In the genomic region with DNA sequence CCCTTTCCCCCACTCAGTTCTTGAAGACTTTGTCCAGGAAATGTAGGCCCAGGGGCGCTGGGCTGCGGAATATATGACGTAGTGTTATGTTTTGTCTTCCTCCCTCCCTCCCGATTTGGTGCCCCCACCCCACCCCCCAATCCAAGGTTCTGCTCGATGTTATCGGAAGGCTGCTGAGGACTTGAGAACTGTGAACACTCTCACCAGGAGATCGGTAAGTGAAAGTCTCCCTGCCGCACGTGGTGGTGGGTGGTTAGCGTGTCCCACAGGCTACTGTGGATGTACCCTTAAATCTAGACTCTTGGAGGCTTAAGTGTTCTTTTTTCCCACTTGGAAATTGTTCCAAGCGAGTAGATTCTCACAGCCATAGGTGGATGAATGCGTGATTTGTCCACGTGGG, we compare ENCODE assay signal across 23 mouse cellular contexts. TPM values are rescaled to one million over a fixed set of nuclear protein-coding genes. Genes with fewer than 3 reads are reported as not detected.
DNase-seq lines count a peak whose midpoint lies in the region; ATAC-seq and TF ChIP-seq lines count a peak whose summit lies in the region.
"Had no signal": no experiment of that assay in that cellular context is flagged by ENCODE, and none has a peak within 500 bp of the region (broad histone marks: within the 10 kb centered on the region; RNA-seq: fewer than 3 reads in every experiment).

No protein-coding gene starts in this region.

- H3K4me2 ChIP-seq in hindbrain, embryonic 12.5 days (replicated peaks), result 0 out of 2 replicates have a peak overlapping the region, but pooled peaks have one; percentile 3
- H3K4me2 ChIP-seq in hindbrain, postnatal 0 days (ENCODE audit: low read depth, low read length), result no peak overlapping the region
- peak overlapping the region; percentile 78 for H3K4me2 ChIP-seq in forebrain, embryonic 16.5 days (ENCODE audit: low read length)
- H3K4me2 ChIP-seq: liver, embryonic 15.5 days had no signal

- H3K4me1 ChIP-seq in hindbrain, embryonic 12.5 days, result peaks cover 6% of the 10 kb centered on the region; the same call in 1 of the 2 replicates
- no peaks in the 10 kb centered on the region for H3K4me1 ChIP-seq in hindbrain, postnatal 0 days (ENCODE audit: insufficient read depth, low read length)
- no peaks in the 10 kb centered on the region for H3K4me1 ChIP-seq in forebrain, embryonic 16.5 days (replicated peaks; ENCODE audit: control insufficient read depth, insufficient read depth, low read length)
- H3K4me1 ChIP-seq in lung, adult 2 months (ENCODE audit: control insufficient read depth, insufficient read depth, low read length), result no peaks in the 10 kb centered on the region
- H3K4me1 ChIP-seq: liver, embryonic 15.5 days had no signal

- TF ChIP-seq POLR2A in lung, adult 2 months (IDR thresholded peaks at IDR 0.05; ENCODE audit: borderline replicate concordance, extremely low read depth, low read depth, low read length), result no peak

- no peaks in the 10 kb centered on the region for H3K36me3 ChIP-seq in hindbrain, embryonic 12.5 days
- H3K36me3 ChIP-seq in hindbrain, postnatal 0 days (ENCODE audit: insufficient read depth, low read length), result no peaks in the 10 kb centered on the region
- 0 out of 2 replicates have a peak, but pooled peaks cover 2% of the 10 kb centered on the region for H3K36me3 ChIP-seq in forebrain, embryonic 16.5 days (ENCODE audit: control insufficient read depth, insufficient read depth)
- H3K36me3 ChIP-seq: hindbrain, embryonic 15.5 days; limb, embryonic 12.5 days; liver, embryonic 15.5 days; neural tube, embryonic 13.5 days had no signal

- no peak overlapping the region for H3K4me3 ChIP-seq in hindbrain, embryonic 12.5 days
- no peak overlapping the region; the same call in 1 of the 2 replicates for H3K4me3 ChIP-seq in hindbrain, postnatal 0 days (ENCODE audit: low read length)
- H3K4me3 ChIP-seq in forebrain, embryonic 16.5 days (replicated peaks; ENCODE audit: low read length), result peak overlapping the region; percentile 46
- H3K4me3 ChIP-seq in lung, adult 2 months (replicated peaks; ENCODE audit: extremely low read depth, low read depth, low read length), result no peak overlapping the region
- H3K4me3 ChIP-seq: liver, embryonic 15.5 days had no signal

- no peaks in the 10 kb centered on the region for H3K9me3 ChIP-seq in hindbrain, embryonic 12.5 days (replicated peaks)
- H3K9me3 ChIP-seq in hindbrain, postnatal 0 days (ENCODE audit: low read length), result no peaks in the 10 kb centered on the region
- no peaks in the 10 kb centered on the region for H3K9me3 ChIP-seq in forebrain, embryonic 16.5 days (ENCODE audit: control insufficient read depth, low read length)
- H3K9me3 ChIP-seq: hindbrain, embryonic 15.5 days; limb, embryonic 12.5 days; liver, embryonic 15.5 days; neural tube, embryonic 13.5 days had no signal

- H3K9ac ChIP-seq in hindbrain, embryonic 12.5 days, result no peak overlapping the region
- no peak overlapping the region for H3K9ac ChIP-seq in hindbrain, postnatal 0 days (replicated peaks; ENCODE audit: low read length)
- peak overlapping the region; percentile 95 for H3K9ac ChIP-seq in forebrain, embryonic 16.5 days (replicated peaks; ENCODE audit: low read depth, low read length)
- H3K9ac ChIP-seq: hindbrain, embryonic 15.5 days; limb, embryonic 12.5 days; liver, embryonic 15.5 days; neural tube, embryonic 13.5 days had no signal

- peaks cover 63% of the 10 kb centered on the region for H3K27me3 ChIP-seq in hindbrain, embryonic 12.5 days
- peaks cover 82% of the 10 kb centered on the region for H3K27me3 ChIP-seq in hindbrain, postnatal 0 days (ENCODE audit: insufficient read depth, low read length)
- H3K27me3 ChIP-seq in forebrain, embryonic 16.5 days (replicated peaks; ENCODE audit: control insufficient read depth, insufficient read depth, low read length), result no peaks in the 10 kb centered on the region

- under 1% methylated on average over 13 of the region's 13 CpGs for WGBS in hindbrain, embryonic 12.5 days
- WGBS in hindbrain, postnatal 0 days, result 4% methylated on average over 13 of the region's 13 CpGs
- WGBS in forebrain, embryonic 16.5 days, result 1% methylated on average over 13 of the region's 13 CpGs
- 11% methylated on average over 13 of the region's 13 CpGs for WGBS in lung, adult 2 months

- no peak for DNase-seq in hindbrain, postnatal 0 days (ENCODE audit: low spot score)
- DNase-seq in right cerebral cortex, postnatal 10 days (ENCODE audit: low spot score in 2 of 2), result peak; percentile 44 to 54
- no peak for DNase-seq in right cerebral cortex, postnatal 14 days
- peak; percentile 25 for DNase-seq in retina, postnatal 1 day
- no peak for DNase-seq in lung, adult 2 months
- no peak for DNase-seq in gastrocnemius, postnatal 14 days
- DNase-seq: adrenal gland, adult 2 months; cerebellum, adult 18-20 months; kidney, adult 8-10 months; kidney, postnatal 36 days; thymus, postnatal 14 days had no signal

- TF ChIP-seq CTCF in hindbrain, postnatal 0 days (IDR thresholded peaks at IDR 0.05; ENCODE audit: low read depth), result no peak
- no peak for TF ChIP-seq CTCF in lung, adult 2 months (IDR thresholded peaks at IDR 0.05; ENCODE audit: insufficient read depth, low read length)

- no peak overlapping the region for H3K27ac ChIP-seq in hindbrain, embryonic 12.5 days
- no peak overlapping the region for H3K27ac ChIP-seq in hindbrain, postnatal 0 days
- H3K27ac ChIP-seq in forebrain, embryonic 16.5 days (ENCODE audit: low read length), result peak overlapping the region; percentile 93
- H3K27ac ChIP-seq: hindbrain, embryonic 15.5 days; limb, embryonic 12.5 days; liver, embryonic 15.5 days; neural tube, embryonic 13.5 days; stomach, postnatal 0 days had no signal

- no peak for ATAC-seq in hindbrain, embryonic 12.5 days (ENCODE audit: low FRiP score)
- no peak for ATAC-seq in hindbrain, postnatal 0 days
- ATAC-seq in forebrain, embryonic 16.5 days, result peak; percentile 14; the same call in 1 of the 2 replicates

- intact Hi-C loops in gastrocnemius, postnatal 14 days (cut with DNase I; ENCODE audit: low total_unique reads), result no loop called here

RNA-seq across cellular contexts. Expression of gene Gm43517, which starts 5.3 kb away (rescaled TPM):
- 0.07 and 0.08 TPM in 2 replicates for polyA plus RNA-seq in hindbrain, embryonic 12.5 days (2016; fragmentation: Nextera tagmentation; extraction: Ambion mirVana)
- total RNA-seq in hindbrain, postnatal 0 days (2014; rRNA removed), result 0.04 TPM in 1 of 2 replicates, not detected in the other
- polyA plus RNA-seq in hindbrain, postnatal 0 days (2015; fragmentation: Nextera tagmentation; extraction: Ambion mirVana), result not detected in 2 replicates
- 3.6 and 4.0 TPM in 2 replicates for polyA plus RNA-seq in forebrain, embryonic 16.5 days (2015; fragmentation: Nextera tagmentation; extraction: Ambion mirVana)
- polyA plus RNA-seq in lung, adult 2 months (2012; rRNA removed), result not detected in 2 replicates
- not detected for total RNA-seq in gastrocnemius, postnatal 14 days (2021)
- total RNA-seq: adrenal gland, adult 2 months; ES-E14 had no signal
- polyA plus RNA-seq: adrenal gland, adult 2 months; C2C12; embryonic facial prominence, embryonic 14.5 days; gonadal fat pad, adult 2 months; heart, embryonic 14.5 days; hindbrain, embryonic 15.5 days; limb, embryonic 12.5 days; liver, embryonic 15.5 days; neural tube, embryonic 13.5 days; stomach, postnatal 0 days had no signal

RNA-seq across cellular contexts. Expression of gene Foxg1, which starts 7.8 kb away (rescaled TPM):
- 0.68 and 1.9 TPM in 2 replicates for polyA plus RNA-seq in hindbrain, embryonic 12.5 days (2016; fragmentation: Nextera tagmentation; extraction: Ambion mirVana)
- 0.16 and 2.3 TPM in 2 replicates for total RNA-seq in hindbrain, postnatal 0 days (2014; rRNA removed)
- polyA plus RNA-seq in hindbrain, postnatal 0 days (2015; fragmentation: Nextera tagmentation; extraction: Ambion mirVana), result not detected in 2 replicates
- polyA plus RNA-seq in forebrain, embryonic 16.5 days (2015; fragmentation: Nextera tagmentation; extraction: Ambion mirVana), result 92.9 and 103 TPM in 2 replicates
- polyA plus RNA-seq in lung, adult 2 months (2012; rRNA removed), result 0.07 TPM in 1 of 2 replicates, not detected in the other
- total RNA-seq in gastrocnemius, postnatal 14 days (2021), result not detected
- total RNA-seq: adrenal gland, adult 2 months had no signal
- polyA plus RNA-seq: adrenal gland, adult 2 months; C2C12; gonadal fat pad, adult 2 months; heart, embryonic 14.5 days; limb, embryonic 12.5 days; stomach, postnatal 0 days had no signal

Comparison
In these comparisons a context has a peak if more than half of its experiments do, and no peak if none do; other contexts are left out.
1. DNase-seq: peak in right cerebral cortex, postnatal 10 days (2 of 2) and retina, postnatal 1 day (single experiment); none in hindbrain, postnatal 0 days (single experiment), right cerebral cortex, postnatal 14 days (single experiment), lung, adult 2 months (single experiment) and gastrocnemius, postnatal 14 days (single experiment).
2. RNA of gene Foxg1, which starts 7.8 kb away (polyA plus RNA-seq): 92.9 to 103 TPM in forebrain, embryonic 16.5 days; 0.68 to 1.9 TPM in hindbrain, embryonic 12.5 days, 0.07 TPM in lung, adult 2 months and not detected in hindbrain, postnatal 0 days; every median in the first group is over 10 times any median in the second.